Mouse (Mus musculus): ENCODE measurements around the gene Clasp1. TPM values are rescaled to one million over a fixed set of nuclear protein-coding genes. Genes with fewer than 3 reads are reported as not detected.

Clasp1 gene
- 15.0 and 15.2 TPM in 2 replicates for polyA plus RNA-seq (2015; fragmentation: Nextera tagmentation; extraction: Ambion mirVana)

GRCm38 (mm10) chr1:118388757-118389453 is at the start of gene Clasp1:
TSS of gene Clasp1 (plus strand) at chr1:118389058.

GRCm38 (mm10) chr1:118627781-118628464 is 239.1 kb downstream of the Clasp1 start, which contains the start of gene Tfcp2l1:
TSS of gene Tfcp2l1 (plus strand) at chr1:118627945.

Other genes with a start within 250 kb of the Clasp1 start
- gene Gm29106, start 212.5 kb upstream of the Clasp1 start, polyA plus RNA-seq (2015; fragmentation: Nextera tagmentation; extraction: Ambion mirVana), result 0.02 TPM in 1 of 2 replicates, not detected in the other
- 162 and 200 TPM in 2 replicates for gene Tsn, start 77.3 kb upstream of the Clasp1 start, polyA plus RNA-seq (2015; fragmentation: Nextera tagmentation; extraction: Ambion mirVana)
- gene Nifk, start 67.2 kb upstream of the Clasp1 start, polyA plus RNA-seq (2015; fragmentation: Nextera tagmentation; extraction: Ambion mirVana), result 43.4 and 48.7 TPM in 2 replicates
- gene Tfcp2l1, start 238.9 kb downstream of the Clasp1 start, polyA plus RNA-seq (2015; fragmentation: Nextera tagmentation; extraction: Ambion mirVana), result 0.60 and 0.85 TPM in 2 replicates

Measured in urinary bladder, postnatal 0 days (tissue).